Mouse (Mus musculus): Measurements from ENCODE around the gene Oas1c.

Oas1c gene

GRCm38 (mm10) chr5:120781646-120782045 lies 30.7 kb downstream of the Oas1c start:
- no peak for DNase-seq (ENCODE audit: extremely low spot score)

DNA sequence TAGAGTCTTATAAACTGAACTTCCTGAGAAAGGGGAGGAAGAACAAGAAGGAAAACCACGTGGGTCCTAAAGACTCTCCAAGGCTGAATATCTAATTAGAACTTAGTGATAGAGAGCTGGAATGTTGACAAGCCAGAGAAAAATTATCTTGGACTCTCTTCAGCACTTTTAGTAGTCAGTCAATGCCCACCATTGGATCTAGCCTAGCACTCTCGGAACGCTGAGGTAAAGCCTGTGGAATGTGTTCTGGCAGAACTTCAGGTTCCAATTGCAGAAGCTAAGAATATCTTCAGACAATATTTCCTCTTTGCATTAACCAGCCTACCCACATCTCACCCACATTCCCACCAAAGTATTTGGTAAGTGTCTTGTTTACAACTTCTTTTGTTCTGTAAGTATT lies 32.4 kb downstream of the Oas1c start:
- DNase-seq (ENCODE audit: extremely low spot score) = no peak

GRCm38 (mm10) chr5:120778941-120779340 lies 33.4 kb downstream of the Oas1c start:
- DNase-seq (ENCODE audit: extremely low spot score) = no peak

- no peak for DNase-seq (ENCODE audit: extremely low spot score)
Measured at GRCm38 (mm10) chr5:120777478-120777877, 34.8 kb downstream of the Oas1c start, which contains the start of gene Oas3. Gene Oas3 (minus strand): TSS chr5:120777661.

- no peak for DNase-seq (ENCODE audit: extremely low spot score)
Measured at GRCm38 (mm10) chr5:120776801-120777200, 35.5 kb downstream of the Oas1c start.

- DNase-seq (ENCODE audit: extremely low spot score) = no peak
Measured at GRCm38 (mm10) chr5:120775287-120775985, 36.9 kb downstream of the Oas1c start.

GRCm38 (mm10) chr5:120769396-120769795 lies 42.9 kb downstream of the Oas1c start:
- no peak for DNase-seq (ENCODE audit: extremely low spot score)

DNA sequence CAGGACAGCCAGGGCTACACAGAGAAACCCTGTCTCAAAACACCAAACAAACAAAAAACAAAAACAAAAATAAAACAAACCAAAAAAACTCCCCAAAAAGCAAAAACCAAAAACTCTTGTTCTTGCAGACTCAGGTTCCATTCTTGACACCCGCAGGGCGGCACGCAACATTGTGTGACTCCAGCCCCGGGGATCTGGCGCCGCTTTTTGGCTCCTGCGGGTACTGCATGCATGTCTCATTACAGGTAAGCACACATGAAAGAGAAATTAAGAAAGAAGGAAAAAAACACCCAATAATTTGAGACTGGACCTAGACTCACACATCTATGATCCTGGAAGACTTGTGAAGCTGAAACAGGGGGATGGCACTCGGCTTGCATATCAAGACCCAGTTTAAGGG lies 47.3 kb downstream of the Oas1c start:
- DNase-seq (ENCODE audit: extremely low spot score) = no peak

DNA sequence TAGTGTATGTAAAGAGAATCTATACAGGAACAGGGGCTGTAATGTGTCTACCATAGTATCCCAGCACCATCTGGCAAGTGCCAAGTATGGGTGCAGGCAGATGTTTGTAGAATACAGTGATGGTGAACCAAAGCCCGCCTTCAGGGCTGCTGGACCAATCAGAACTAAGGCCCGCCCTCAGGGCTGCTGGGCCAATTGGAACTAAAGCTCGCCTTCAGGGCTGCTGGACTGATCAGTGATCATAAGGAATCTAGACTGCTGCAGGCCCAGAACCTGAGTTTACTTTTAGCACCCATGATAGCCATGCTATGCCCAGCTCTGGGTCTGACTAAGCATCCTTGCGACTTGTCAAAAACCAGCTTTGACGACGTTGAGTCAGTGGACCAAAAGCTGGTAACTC lies 50.4 kb downstream of the Oas1c start:
- DNase-seq (ENCODE audit: extremely low spot score) = peak; percentile 29

DNA sequence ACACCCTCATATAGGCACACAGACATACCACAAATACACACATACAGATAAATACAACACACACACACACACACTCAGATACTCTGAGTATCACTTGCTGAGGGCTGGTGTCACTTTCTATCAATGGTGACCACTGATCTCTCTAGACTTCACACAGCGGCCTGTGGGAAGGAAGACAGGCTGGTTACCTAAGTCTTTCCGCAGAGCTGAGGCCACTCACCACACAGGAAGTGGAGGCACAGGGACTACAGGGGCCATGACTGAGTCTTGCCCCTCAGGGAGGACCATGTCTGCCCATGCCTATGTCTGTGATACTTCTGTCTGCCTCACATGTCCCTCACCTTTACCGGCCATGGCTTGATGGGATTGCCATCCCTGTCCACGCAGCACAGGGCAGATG lies 58.1 kb downstream of the Oas1c start:
- DNase-seq (ENCODE audit: extremely low spot score) = no peak

DNA sequence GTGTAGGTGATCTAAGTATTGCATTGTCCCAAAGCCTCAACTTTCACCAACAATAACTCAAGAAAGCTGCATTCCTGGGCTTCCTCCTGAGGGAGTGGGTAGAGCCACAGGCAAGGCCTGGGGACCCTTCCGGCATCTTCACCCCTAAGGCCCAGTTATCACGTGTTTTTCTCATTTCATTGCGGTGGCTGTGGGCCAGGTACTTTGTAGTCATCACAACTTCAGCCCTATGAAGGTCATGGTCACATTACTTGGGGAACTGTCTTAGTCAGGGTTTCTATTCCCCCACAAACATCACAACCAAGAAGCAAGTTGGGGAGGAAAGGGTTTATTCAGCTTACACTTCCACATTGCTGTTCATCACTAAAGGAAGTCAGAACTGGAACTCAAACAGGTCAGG lies 59.5 kb downstream of the Oas1c start:
- DNase-seq (ENCODE audit: extremely low spot score) = no peak

DNA sequence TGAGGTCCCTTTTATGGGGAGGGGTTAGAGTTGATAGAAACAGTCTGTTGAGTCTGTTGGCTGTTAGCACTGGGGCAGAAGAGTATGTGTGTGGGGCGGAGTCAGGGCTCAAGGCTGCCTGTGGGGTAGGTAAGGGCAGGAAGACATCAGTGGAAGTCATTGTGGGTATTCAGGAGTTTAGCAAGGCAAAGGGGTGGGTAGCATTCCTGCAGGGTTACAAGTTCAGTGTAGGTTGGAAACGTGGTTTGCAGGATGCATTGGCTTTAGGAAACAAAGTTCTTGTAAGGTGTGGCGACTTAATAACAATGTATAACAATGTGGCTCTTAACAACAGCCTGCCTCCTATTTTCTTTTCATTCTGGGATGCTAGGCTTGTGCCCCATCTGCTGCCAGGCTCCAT lies 61.1 kb downstream of the Oas1c start:
- DNase-seq (ENCODE audit: extremely low spot score) = no peak

Data from embryo, embryonic 9.5 days (tissue).